Mouse (Mus musculus) forebrain, embryonic 12.5 days (tissue): ENCODE measurements at regions not wholly inside any gene's neighbourhood (a gene's known extent, or its start where the extent isn't known, plus 50 kb on each side); places are given as distances from the start of the nearest gene placed in this dataset.

Source experiments
- ATAC-seq: fragments of 200-750 bp; cut with Nextera tagmentation; 2 replicates; pipeline ENCODE4 v1.8.0; 2017; ENCODE audit warnings: moderate TSS enrichment; ENCODE audit not compliant: low FRiP score
- H3K27ac ChIP-seq: fragments of 300-500 bp; sonication (generic); 2 replicates; pipeline ENCODE4 v1.5.1; 2016; ENCODE audit warnings: mild to moderate bottlenecking
- H3K27me3 ChIP-seq: fragments of 300-500 bp; sonication (generic); 2 replicates; pipeline ENCODE4 v1.6.1; 2016; ENCODE audit warnings: mild to moderate bottlenecking
- H3K36me3 ChIP-seq: fragments of 300-500 bp; sonication (generic); replicated peaks from 2 replicates; pipeline ENCODE4 v1.6.1; 2016; ENCODE audit warnings: mild to moderate bottlenecking
- H3K4me1 ChIP-seq: fragments of 300-500 bp; sonication (generic); 2 replicates; pipeline ENCODE4 v1.6.1; 2016
- H3K4me2 ChIP-seq: fragments of 300-500 bp; sonication (generic); 2 replicates; pipeline ENCODE4 v1.6.1; 2016; ENCODE audit warnings: mild to moderate bottlenecking, moderate library complexity
- H3K4me3 ChIP-seq: fragments of 300-500 bp; sonication (generic); replicated peaks from 2 replicates; pipeline ENCODE4 v1.5.1; 2016; ENCODE audit warnings: mild to moderate bottlenecking
- H3K9ac ChIP-seq: fragments of 300-500 bp; sonication (generic); 2 replicates; pipeline ENCODE4 v1.6.1; 2016; ENCODE audit warnings: mild to moderate bottlenecking
- H3K9me3 ChIP-seq: fragments of 300-500 bp; sonication (generic); 2 replicates; pipeline ENCODE4 v1.6.1; 2016
- WGBS: fragments of 180-500 bp; shearing (Covaris S2); methylation state at CpG from one replicate; pipeline ENCODE4 v1.1.7; 2016; 5-methylcytosine and 5-hydroxymethylcytosine counted together

DNA sequence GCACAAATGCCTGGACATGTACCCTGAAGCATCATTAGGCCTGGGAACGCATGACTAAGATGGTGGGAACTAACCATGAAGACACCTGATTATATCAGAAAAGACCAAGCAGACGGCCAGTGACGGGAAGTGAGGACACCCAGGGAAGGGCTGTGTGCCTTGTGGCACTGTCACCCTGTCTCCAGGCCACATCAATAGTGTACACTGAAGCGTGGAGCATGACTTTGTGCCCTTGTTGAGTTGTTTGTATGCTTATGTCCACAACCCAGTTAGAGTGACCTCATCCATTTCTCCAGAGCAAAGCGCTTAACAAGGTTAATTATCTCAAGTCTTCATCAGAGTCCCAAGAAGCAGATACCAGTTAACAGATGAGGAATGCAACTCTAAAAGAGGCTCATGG, 96.8 kb upstream of the Cdkn3 start:
- Histone ChIP-seq H3K4me1 (peaks cover 11% of the 10 kb centered on the region), H3K4me3 (no peak overlapping the region), H3K27me3 (peaks cover 49% of the 10 kb centered on the region), H3K9me3 (no peaks in the 10 kb centered on the region), H3K36me3 (no peaks in the 10 kb centered on the region), H3K27ac (no peak overlapping the region), H3K9ac (no peak overlapping the region), H3K4me2 (no peak overlapping the region)
- ATAC-seq: no peak
- 87% methylated on average over 5 of the region's 5 CpGs for WGBS

DNA sequence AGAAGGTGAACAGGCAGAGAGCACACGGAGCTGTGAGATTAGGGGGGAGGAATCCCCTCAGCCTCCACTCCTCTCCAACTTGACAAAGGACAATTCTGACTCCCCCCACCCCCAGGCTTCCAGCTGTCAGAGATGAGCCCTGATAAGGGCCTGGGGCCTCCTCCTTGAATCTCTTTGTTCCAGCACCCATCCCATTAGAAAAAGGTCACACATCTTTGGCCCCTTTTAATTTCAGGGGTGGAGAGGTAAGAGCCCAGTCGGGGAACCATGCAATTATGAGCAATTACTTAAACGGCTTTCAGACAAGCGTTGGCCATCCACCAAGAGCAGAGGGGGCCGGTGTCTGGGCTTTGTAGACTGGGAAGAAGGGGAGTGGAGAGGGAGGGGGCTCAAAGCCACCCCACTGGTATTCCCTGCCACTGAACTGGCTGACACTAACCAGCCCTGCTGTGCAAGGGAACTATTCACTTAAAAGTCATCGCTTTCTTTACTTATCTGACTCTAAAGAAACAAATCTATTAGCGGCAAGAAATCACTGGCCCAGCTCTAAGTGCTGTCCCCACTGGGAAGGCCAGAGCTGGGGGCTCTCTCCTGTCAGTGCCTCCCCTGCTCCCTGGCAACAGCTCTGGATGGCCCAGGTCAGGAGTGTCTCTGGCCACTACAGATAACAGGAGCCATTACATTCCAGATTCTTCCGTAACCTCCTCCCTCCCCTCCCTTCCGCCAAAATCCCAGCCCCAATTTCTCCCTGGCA, 98.4 kb upstream of the Cdkn3 start:
- WGBS: 4% methylated on average over 9 of the region's 9 CpGs
- Histone ChIP-seq H3K9me3 (no peaks in the 10 kb centered on the region), H3K27ac (no peak overlapping the region), H3K27me3 (peaks cover 58% of the 10 kb centered on the region), H3K36me3 (no peaks in the 10 kb centered on the region), H3K4me3 (no peak overlapping the region), H3K4me1 (peaks cover 11% of the 10 kb centered on the region), H3K4me2 (0 out of 2 replicates have a peak overlapping the region, but pooled peaks have one; percentile 4), H3K9ac (no peak overlapping the region)
- peak; percentile 83 for ATAC-seq

DNA sequence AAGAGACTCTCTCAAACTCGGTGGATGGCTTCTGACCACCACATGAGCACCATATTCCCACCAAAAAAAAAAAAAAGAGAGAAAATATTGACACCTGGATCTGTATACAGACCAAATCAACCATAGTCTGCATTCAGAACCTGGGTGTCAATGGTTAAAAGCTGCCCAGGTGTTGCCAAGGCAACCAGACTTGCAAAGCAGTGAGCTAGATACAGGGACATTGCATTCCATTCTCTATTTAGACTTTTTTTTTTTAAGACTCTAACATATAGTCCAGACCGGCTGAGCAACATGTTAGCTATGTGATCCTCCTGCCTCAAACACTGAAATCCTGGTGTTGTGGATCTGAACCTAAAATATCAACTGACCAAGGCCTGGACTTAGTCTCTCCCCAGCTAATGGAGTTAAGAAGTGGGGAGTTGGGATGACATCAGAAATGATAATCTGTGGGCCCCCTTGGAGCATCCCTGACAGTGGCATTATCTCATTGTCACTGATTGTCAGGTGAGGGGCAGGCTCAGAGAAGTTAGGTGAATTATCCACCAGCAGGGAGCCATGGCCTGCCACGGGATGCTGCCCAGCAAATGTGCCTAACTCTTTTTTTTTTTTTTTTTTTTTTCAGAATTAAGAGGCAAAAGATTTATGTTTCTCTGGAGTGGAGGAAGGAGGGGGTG, 99.1 kb upstream of the Cdkn3 start:
- Histone ChIP-seq H3K4me3 (no peak overlapping the region), H3K36me3 (no peaks in the 10 kb centered on the region), H3K27ac (no peak overlapping the region), H3K4me1 (peaks cover 11% of the 10 kb centered on the region), H3K4me2 (no peak overlapping the region), H3K9ac (no peak overlapping the region), H3K27me3 (peaks cover 62% of the 10 kb centered on the region), H3K9me3 (no peaks in the 10 kb centered on the region)
- ATAC-seq: peak; percentile 40
- WGBS: 23% methylated on average over 3 of the region's 3 CpGs

DNA sequence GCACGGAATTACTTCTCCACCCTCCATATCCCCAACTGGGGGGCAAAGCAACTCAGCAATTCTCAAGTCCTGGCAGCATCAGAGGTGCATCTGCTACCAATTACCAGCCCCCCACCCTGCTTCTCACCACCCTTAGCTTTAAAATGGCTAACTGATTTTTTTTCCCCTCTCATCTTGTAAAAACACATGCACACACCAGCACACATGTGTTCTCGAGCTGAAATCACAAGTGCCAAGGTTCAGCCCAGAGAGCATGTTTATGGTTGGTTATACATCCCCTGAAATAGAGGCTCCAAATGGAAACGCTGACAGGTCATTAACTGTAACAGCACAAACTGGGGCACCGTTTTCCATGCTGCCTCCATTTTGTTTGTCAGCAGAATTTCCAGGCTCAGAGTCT, 101.0 kb upstream of the Cdkn3 start:
- Histone ChIP-seq H3K4me2 (no peak overlapping the region), H3K9ac (no peak overlapping the region), H3K36me3 (no peaks in the 10 kb centered on the region), H3K27ac (no peak overlapping the region), H3K27me3 (peaks cover 68% of the 10 kb centered on the region), H3K9me3 (no peaks in the 10 kb centered on the region), H3K4me1 (peaks cover 11% of the 10 kb centered on the region), H3K4me3 (no peak overlapping the region)
- WGBS: 65% methylated on average over 4 of the region's 4 CpGs
- no peak for ATAC-seq

GRCm38 (mm10) chr14:46656249-46656648, 104.1 kb upstream of the Cdkn3 start:
- H3K4me2 ChIP-seq: no peak overlapping the region
- no peak overlapping the region for H3K9ac ChIP-seq
- whole genome bisulfite sequencing: 88% methylated on average over 10 of the region's 10 CpGs
- no peaks in the 10 kb centered on the region for H3K9me3 ChIP-seq
- peaks cover 62% of the 10 kb centered on the region for H3K27me3 ChIP-seq
- no peak overlapping the region for H3K4me3 ChIP-seq
- no peak overlapping the region for H3K27ac ChIP-seq
- no peak for ATAC-seq
- no peaks in the 10 kb centered on the region for H3K36me3 ChIP-seq
- peaks cover 2% of the 10 kb centered on the region; the same call in 1 of the 2 replicates for H3K4me1 ChIP-seq

DNA sequence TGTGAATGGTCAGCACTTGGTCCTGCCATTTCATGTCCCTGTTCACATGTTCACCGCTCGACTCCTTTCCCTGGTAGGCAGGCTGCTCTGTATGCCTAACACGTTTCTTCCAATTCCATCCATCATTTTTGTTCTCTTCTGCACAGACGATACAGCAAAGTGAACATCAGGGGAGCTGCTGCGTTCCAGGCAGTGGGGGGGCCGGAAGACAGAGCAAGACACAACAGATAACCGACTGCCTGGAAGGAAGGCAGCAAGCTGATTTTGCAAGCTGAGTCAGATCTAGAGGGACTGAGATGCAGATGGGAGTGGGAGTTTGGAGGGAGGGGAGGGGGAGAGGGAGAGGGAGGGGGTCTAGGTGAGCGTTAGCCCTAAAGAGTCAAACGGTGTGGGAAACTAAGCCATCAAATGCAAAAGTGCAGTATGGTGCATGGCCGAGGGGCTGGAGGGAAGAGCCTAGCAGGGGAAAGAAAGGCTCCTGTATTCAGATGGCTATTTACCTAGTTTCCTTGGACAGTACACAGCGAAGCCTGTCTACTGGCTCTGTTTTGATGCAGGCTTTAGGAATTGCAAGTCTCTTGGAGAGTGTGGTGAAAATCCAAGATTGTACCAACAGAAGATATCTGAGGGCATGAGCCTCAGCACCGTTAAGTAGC, 112.9 kb upstream of the Cdkn3 start:
- H3K27me3 ChIP-seq: peaks cover 82% of the 10 kb centered on the region
- no peak for ATAC-seq
- no peaks in the 10 kb centered on the region for H3K36me3 ChIP-seq
- H3K9me3 ChIP-seq: no peaks in the 10 kb centered on the region
- WGBS: 61% methylated on average over 12 of the region's 12 CpGs
- H3K4me3 ChIP-seq: no peak overlapping the region
- no peak overlapping the region for H3K27ac ChIP-seq
- H3K9ac ChIP-seq: no peak overlapping the region
- H3K4me1 ChIP-seq: no peaks in the 10 kb centered on the region; the same call in 1 of the 2 replicates
- no peak overlapping the region for H3K4me2 ChIP-seq

DNA sequence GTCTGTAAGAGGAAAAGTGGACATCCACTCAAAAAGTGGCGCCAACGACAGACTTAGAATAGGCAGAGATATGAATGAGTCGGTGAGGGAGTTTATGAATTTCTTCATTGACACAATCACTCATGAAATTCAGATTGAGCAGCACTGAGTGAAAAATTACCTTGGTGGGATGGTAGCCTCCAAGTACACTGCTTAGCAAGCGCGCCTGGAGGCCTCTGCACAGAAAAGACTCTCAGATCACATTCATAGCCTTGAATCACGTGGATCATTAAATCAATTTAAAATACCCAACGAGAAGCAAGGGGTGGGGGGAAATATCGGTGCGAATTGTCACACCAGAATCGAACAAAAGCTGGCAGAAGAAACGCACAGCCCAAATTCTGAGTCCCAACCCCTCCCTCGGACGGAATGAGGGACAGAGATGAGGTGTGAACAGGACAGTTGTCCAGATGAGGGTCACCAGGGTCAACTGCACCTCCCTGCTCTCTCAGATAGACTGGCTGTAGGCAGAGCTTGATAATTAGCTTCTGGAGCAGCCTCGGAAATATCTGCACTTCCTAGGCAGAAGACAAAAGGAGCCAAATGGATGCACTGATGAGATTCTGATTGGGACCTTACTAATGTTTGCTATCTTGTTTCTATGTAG, 113.5 kb upstream of the Cdkn3 start:
- no peak overlapping the region for H3K4me2 ChIP-seq
- H3K4me3 ChIP-seq: no peak overlapping the region
- no peaks in the 10 kb centered on the region for H3K9me3 ChIP-seq
- 72% methylated on average over 14 of the region's 14 CpGs for WGBS
- H3K27me3 ChIP-seq: peaks cover 88% of the 10 kb centered on the region
- H3K4me1 ChIP-seq: no peaks in the 10 kb centered on the region; the same call in 1 of the 2 replicates
- H3K36me3 ChIP-seq: no peaks in the 10 kb centered on the region
- H3K9ac ChIP-seq: no peak overlapping the region
- no peak for ATAC-seq
- H3K27ac ChIP-seq: no peak overlapping the region

- H3K4me1 ChIP-seq: 0 out of 2 replicates have a peak, but pooled peaks cover 4% of the 10 kb centered on the region
- WGBS: 5% methylated on average over 8 of the region's 8 CpGs
- peaks cover 98% of the 10 kb centered on the region for H3K27me3 ChIP-seq
- no peak overlapping the region for H3K9ac ChIP-seq
- H3K36me3 ChIP-seq: no peaks in the 10 kb centered on the region
- no peak overlapping the region for H3K4me3 ChIP-seq
- no peak overlapping the region for H3K4me2 ChIP-seq
- peak; percentile 63; the same call in 1 of the 2 replicates for ATAC-seq
- no peak overlapping the region for H3K27ac ChIP-seq
- no peaks in the 10 kb centered on the region for H3K9me3 ChIP-seq
These were observed 121.1 kb upstream of the Cdkn3 start for GRCm38 (mm10) chr14:46639116-46639826.

DNA sequence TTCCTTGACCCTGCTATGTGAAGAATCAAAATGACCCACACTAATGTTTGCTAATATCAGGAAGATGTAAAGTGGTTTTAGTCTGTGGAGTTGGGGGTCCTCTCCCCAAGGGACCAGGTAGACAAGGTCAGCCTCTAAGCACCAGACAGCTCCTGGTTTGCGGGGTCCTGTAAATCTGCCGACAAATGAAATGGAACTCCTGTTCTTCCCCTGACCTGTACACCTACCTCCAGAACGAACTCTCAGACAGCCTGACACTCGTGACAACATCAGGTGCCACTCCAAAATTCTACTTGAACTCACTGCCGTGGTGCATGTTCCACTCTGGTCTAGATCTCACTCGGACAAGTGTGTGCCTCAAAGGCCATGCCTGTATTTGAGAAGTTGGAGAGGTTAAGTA, 121.8 kb upstream of the Cdkn3 start:
- Histone ChIP-seq H3K27ac (no peak overlapping the region), H3K27me3 (peaks cover 98% of the 10 kb centered on the region), H3K9ac (no peak overlapping the region), H3K9me3 (no peaks in the 10 kb centered on the region), H3K36me3 (no peaks in the 10 kb centered on the region), H3K4me3 (no peak overlapping the region), H3K4me1 (0 out of 2 replicates have a peak, but pooled peaks cover 4% of the 10 kb centered on the region), H3K4me2 (no peak overlapping the region)
- no peak for ATAC-seq
- WGBS: 72% methylated on average over 6 of the region's 6 CpGs

DNA sequence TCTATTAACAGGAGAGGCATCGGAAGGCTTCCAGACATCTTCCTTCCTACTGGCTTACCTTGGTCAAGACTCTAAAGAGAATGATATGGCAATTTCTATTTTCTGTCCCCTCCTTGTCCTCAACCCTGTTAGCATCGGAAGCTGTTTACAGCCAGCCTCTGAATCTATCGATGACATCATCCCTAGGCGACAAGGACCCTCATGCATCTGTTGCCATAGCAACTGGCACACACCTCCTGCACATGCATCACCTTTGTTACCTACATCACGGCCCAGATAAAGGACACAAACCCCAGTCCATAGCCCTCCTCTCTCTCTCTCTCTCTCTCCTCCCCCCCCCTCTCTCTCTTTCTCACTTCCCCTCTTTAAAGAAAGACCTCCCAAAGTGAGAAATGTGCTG, 123.1 kb upstream of the Cdkn3 start:
- peaks cover 98% of the 10 kb centered on the region for H3K27me3 ChIP-seq

GRCm38 (mm10) chr14:46636364-46636763, 124.0 kb upstream of the Cdkn3 start:
- H3K9me3 ChIP-seq: no peaks in the 10 kb centered on the region
- H3K27me3 ChIP-seq: peaks cover 95% of the 10 kb centered on the region
- H3K4me1 ChIP-seq: 0 out of 2 replicates have a peak, but pooled peaks cover 4% of the 10 kb centered on the region
- no peaks in the 10 kb centered on the region for H3K36me3 ChIP-seq
- no peak overlapping the region for H3K27ac ChIP-seq
- H3K4me2 ChIP-seq: no peak overlapping the region
- H3K9ac ChIP-seq: no peak overlapping the region
- no peak for ATAC-seq
- H3K4me3 ChIP-seq: no peak overlapping the region
- WGBS: 91% methylated on average over 6 of the region's 6 CpGs

More for the DNA sequence above, 123.1 kb upstream of the Cdkn3 start:
- ATAC-seq: 0 out of 2 replicates have a peak, but pooled peaks have one; percentile 39
- no peak overlapping the region for H3K27ac ChIP-seq
- no peak overlapping the region for H3K4me2 ChIP-seq
- no peak overlapping the region for H3K4me3 ChIP-seq
- no peaks in the 10 kb centered on the region for H3K9me3 ChIP-seq
- H3K4me1 ChIP-seq: 0 out of 2 replicates have a peak, but pooled peaks cover 4% of the 10 kb centered on the region
- H3K9ac ChIP-seq: no peak overlapping the region
- WGBS: 68% methylated on average over 5 of the region's 5 CpGs
- H3K36me3 ChIP-seq: no peaks in the 10 kb centered on the region
